Mouse (Mus musculus): ENCODE results near the gene Rere. TPM values are rescaled to one million over a fixed set of nuclear protein-coding genes. Genes with fewer than 3 reads are reported as not detected.

The Rere gene
- total and polyA plus RNA-seq, 3 experiments, result 4.1 to 31.8 TPM; not detected in 1

GRCm38 (mm10) chr4:150595991-150596390 is 314.5 kb downstream of the Rere start:
- no peaks in the 10 kb centered on the region for H3K79me2 ChIP-seq (ENCODE audit: control insufficient read depth, insufficient read depth, low read length, poor library complexity)
- DNase-seq (ENCODE audit: low read depth, low spot score), result no peak
- no peak overlapping the region for H3K4me3 ChIP-seq (ENCODE audit: control insufficient read depth in 1 of 2, insufficient read depth in 1 of 2, low read depth in 2 of 2, low read length in 2 of 2)
- no peaks in the 10 kb centered on the region for H3K27me3 ChIP-seq (ENCODE audit: control insufficient read depth in 1 of 2, insufficient read depth in 2 of 2, low read length in 2 of 2)
- TF ChIP-seq GATA1 (IDR thresholded peaks at IDR 0.05; ENCODE audit: low read depth, low read length), result no peak
- TF ChIP-seq EP300 (IDR thresholded peaks at IDR 0.05; ENCODE audit: low read depth in 1 of 2, low read length in 2 of 2), result no peak
- TF ChIP-seq CTCF (IDR thresholded peaks at IDR 0.05 in 2 of 3, conservative IDR thresholded peaks at IDR 0.05 in 1 of 3; ENCODE audit: control insufficient read depth in 1 of 3, insufficient read depth in 1 of 3, low read depth in 2 of 3, low read length in 3 of 3, poor library complexity in 1 of 3, severe bottlenecking in 1 of 3), result no peak
- TF ChIP-seq E2F4 (IDR thresholded peaks at IDR 0.05; ENCODE audit: borderline replicate concordance, low read depth, low read length), result no peak
- TF ChIP-seq POLR2AphosphoS2 (IDR thresholded peaks at IDR 0.05; ENCODE audit: low read length), result no peak
- no peak for TF ChIP-seq MYC (IDR thresholded peaks at IDR 0.05; ENCODE audit: low read depth, low read length)
- no peak for TF ChIP-seq BHLHE40 (IDR thresholded peaks at IDR 0.05; ENCODE audit: borderline replicate concordance, low read depth, low read length)
- TF ChIP-seq TAL1 (IDR thresholded peaks at IDR 0.05; ENCODE audit: low read length), result no peak
- TF ChIP-seq GABPA (IDR thresholded peaks at IDR 0.05; ENCODE audit: low read depth, low read length), result no peak
- no peak for TF ChIP-seq MAZ (IDR thresholded peaks at IDR 0.05; ENCODE audit: low read depth, low read length)
- TF ChIP-seq UBTF (IDR thresholded peaks at IDR 0.05; ENCODE audit: borderline replicate concordance, insufficient read depth, low read depth, low read length), result no peak
- TF ChIP-seq USF2 (IDR thresholded peaks at IDR 0.05; ENCODE audit: borderline replicate concordance in 1 of 2, insufficient read depth in 1 of 2, low read depth in 1 of 2, low read length in 2 of 2), result no peak
- TF ChIP-seq RCOR1 (IDR thresholded peaks at IDR 0.05; ENCODE audit: low read depth, low read length), result no peak
- TF ChIP-seq SIN3A (IDR thresholded peaks at IDR 0.05; ENCODE audit: low read length), result no peak
- no peak for TF ChIP-seq ETS1 (IDR thresholded peaks at IDR 0.05; ENCODE audit: low read depth, low read length)
- TF ChIP-seq MEF2A (IDR thresholded peaks at IDR 0.05; ENCODE audit: extremely low read depth, insufficient replicate concordance, low read depth, low read length, poor library complexity, severe bottlenecking), result no peak
- no peak for TF ChIP-seq CHD2 (IDR thresholded peaks at IDR 0.05; ENCODE audit: low read length)
- no peak for TF ChIP-seq ELF1 (IDR thresholded peaks at IDR 0.05; ENCODE audit: low read depth, low read length)
- TF ChIP-seq MXI1 (IDR thresholded peaks at IDR 0.05; ENCODE audit: low read depth, low read length), result no peak
- TF ChIP-seq USF1 (IDR thresholded peaks at IDR 0.05; ENCODE audit: low read depth, low read length), result no peak
- H3K4me1 ChIP-seq (ENCODE audit: control insufficient read depth in 1 of 2, insufficient read depth in 2 of 2, low read length in 2 of 2), result peaks cover 7 to 10% of the 10 kb centered on the region in 2 experiments
- no peak overlapping the region for H3K27ac ChIP-seq (ENCODE audit: control insufficient read depth, low read depth, low read length)
- no peaks in the 10 kb centered on the region for H3K9me3 ChIP-seq (replicated peaks; ENCODE audit: insufficient read depth, low read length)
- peaks cover 0 to 7% of the 10 kb centered on the region in 2 experiments; a peak in 2 of 4 replicates for H3K36me3 ChIP-seq (ENCODE audit: control insufficient read depth in 1 of 2, insufficient read depth in 2 of 2, low read length in 2 of 2)
- no peak overlapping the region for H3K9ac ChIP-seq (ENCODE audit: control insufficient read depth, low read depth, low read length, poor library complexity, severe bottlenecking)

DNA sequence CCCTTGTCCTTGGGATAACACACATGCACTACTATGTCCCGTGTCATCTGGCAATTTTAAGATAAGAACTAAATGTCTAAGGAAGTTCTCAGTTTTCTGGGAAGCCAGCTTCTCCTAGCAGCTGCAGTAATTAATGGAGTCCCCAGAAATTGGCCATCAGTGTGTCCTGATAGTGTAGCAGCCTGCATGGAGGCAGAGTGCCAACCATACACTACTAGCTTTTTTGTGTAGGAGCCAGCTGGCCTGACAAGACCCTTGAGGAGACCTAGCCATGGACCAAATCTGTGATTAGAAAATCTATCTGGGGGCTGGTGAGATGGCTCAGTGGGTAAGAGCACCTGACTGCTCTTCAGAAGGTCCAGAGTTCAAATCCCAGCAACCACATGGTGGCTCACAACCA is 317.2 kb downstream of the Rere start:
- Histone ChIP-seq H3K4me1 (ENCODE audit: control insufficient read depth in 1 of 2, insufficient read depth in 2 of 2, low read length in 2 of 2) (peaks cover under 1 to 6% of the 10 kb centered on the region in 2 experiments; a peak in 2 of 4 replicates), H3K27me3 (ENCODE audit: control insufficient read depth in 1 of 2, insufficient read depth in 2 of 2, low read length in 2 of 2) (no peaks in the 10 kb centered on the region), H3K4me3 (ENCODE audit: control insufficient read depth in 1 of 2, insufficient read depth in 1 of 2, low read depth in 2 of 2, low read length in 2 of 2) (no peak overlapping the region), H3K79me2 (ENCODE audit: control insufficient read depth, insufficient read depth, low read length, poor library complexity) (no peaks in the 10 kb centered on the region), H3K9ac (ENCODE audit: control insufficient read depth, low read depth, low read length, poor library complexity, severe bottlenecking) (no peak overlapping the region), H3K9me3 (replicated peaks; ENCODE audit: insufficient read depth, low read length) (no peaks in the 10 kb centered on the region), H3K36me3 (ENCODE audit: control insufficient read depth in 1 of 2, insufficient read depth in 2 of 2, low read length in 2 of 2) (peaks cover 0 to 6% of the 10 kb centered on the region in 2 experiments; a peak in 2 of 4 replicates), H3K27ac (ENCODE audit: control insufficient read depth, low read depth, low read length) (no peak overlapping the region)
- no peak for DNase-seq (ENCODE audit: low read depth, low spot score)
- TF ChIP-seq E2F4 (IDR thresholded peaks at IDR 0.05; ENCODE audit: borderline replicate concordance, low read depth, low read length) (no peak), TBP (IDR thresholded peaks at IDR 0.05; ENCODE audit: low read depth, low read length) (0 out of 2 replicates have a peak, but pooled peaks have one; percentile 16)

All from MEL (cell line).